Mouse (Mus musculus): ENCODE data around the gene Ano8. TPM values are rescaled to one million over a fixed set of nuclear protein-coding genes. Genes with fewer than 3 reads are reported as not detected.

The Ano8 gene
- total RNA-seq, 1 experiment from 2014 or later = 14.8 TPM

DNA sequence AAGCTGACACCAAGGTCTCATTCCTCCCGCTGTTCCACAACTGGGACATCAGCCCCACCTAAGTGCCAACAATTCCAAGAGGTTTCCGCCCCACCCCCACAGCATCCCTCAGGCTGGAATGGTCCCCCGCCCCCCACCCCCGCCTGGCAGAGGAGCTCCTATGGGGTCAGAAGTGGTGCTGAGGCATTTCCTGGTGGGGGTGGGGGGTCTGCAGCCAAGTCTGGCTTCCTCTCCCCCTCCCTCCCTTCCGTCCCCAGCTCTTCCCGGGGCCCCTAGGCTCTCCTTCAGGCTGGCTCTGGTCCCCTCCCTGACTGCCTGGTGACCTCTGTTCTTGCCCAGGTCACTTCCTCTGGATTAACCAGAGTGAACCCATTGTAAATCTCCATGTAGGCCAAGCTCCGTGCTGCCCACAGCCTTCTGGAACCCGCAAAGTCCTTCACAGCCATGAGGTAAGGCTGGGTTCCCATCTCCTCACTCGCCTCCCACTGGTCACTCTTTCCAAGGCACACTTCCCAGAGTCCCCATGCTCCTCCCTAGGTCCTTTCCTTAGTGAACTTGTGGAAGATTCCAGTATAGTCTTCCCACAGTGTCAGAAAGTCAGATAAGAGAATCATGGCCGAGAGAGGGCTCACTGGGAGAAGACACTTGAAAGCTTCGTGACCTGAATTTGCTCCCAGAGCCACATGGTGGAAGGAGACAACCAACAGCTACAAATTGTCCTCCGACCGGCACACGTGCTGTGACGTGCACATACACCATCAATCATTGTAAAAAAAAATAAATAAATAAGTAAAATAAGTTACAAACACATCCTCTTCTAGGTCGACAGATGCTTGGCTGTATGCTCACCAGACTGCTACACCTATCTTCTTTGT, 13.3 kb upstream of the Ano8 start:
- peak; percentile 65 for DNase-seq

DNA sequence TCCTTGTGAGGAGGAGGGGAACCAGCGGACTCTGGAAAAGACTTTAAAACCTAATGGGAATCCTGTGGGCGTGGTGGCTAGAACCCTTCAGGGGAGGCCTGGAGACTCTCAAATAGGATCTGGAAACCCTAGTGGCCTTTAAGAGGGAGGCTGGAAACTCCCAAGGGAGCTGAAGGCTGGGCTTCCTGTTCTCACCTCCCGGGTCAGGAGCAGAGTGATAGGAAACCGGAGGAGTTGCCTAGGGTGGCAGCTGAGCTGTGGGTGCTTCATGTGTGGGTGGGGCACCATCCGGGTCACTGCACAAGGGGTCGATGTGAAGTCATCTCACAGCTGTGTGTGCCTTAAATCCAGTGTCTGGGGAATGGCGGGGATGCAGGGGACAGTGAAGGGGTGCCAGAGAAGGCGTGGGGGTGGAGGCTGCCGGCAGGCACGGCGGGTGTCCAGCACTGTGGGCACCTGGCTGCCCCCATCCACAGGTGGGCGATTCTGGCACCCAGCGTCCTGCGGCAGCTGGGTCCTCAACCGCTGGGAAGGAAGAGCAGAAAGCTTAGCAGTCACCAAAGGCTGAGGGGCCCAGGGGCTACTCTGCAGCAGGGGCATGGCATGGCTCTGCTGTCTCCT, 12.2 kb upstream of the Ano8 start:
- DNase-seq = peak; percentile 68

DNA sequence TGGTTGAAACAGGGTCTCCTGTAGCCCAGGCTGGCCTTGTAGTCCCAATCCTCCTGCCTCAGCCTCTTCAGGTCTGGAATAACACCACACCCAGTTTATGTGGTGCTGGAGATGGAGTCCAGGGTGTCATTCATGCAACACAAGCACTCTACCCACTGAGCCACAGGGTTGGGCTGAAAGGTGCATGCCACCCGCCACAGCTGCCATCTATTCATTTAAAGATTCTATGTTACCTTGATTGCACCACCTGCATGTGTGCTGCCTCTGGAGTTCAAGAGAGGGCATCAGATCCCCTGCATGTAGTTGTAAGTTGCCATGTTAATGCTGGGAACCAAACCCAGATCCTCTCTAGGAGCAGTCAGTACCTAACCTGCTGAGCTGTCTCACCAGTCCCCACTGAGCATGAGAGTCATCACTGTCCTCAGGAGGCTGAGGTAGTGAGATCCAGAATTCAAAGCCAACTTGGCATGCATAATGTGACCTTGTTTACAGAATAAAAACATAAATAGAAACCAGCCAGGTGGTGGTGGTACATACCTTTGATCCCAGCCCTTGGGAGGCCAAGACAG, 11.4 kb upstream of the Ano8 start:
- DNase-seq = no peak

DNA sequence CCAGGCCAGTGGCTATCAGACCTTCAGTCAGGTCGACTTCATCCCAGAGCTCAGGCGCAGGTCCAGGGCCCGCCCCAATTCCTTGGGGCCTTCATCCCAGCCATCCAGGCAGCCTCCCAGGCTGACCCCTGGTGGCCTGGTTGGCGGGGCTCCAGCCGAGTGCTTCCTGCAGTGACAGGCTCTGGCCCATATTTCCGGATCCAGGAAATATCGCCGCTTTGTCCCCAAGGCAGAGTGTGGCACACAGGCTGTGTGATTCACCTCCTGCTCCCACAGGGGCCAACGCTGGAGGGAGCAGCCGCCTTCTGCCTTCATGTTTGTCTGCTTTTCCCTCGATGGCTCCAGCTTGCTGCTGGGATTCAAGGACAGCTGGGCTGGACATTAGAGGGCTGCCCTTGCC, 10.7 kb upstream of the Ano8 start:
- DNase-seq = peak; percentile 99

DNA sequence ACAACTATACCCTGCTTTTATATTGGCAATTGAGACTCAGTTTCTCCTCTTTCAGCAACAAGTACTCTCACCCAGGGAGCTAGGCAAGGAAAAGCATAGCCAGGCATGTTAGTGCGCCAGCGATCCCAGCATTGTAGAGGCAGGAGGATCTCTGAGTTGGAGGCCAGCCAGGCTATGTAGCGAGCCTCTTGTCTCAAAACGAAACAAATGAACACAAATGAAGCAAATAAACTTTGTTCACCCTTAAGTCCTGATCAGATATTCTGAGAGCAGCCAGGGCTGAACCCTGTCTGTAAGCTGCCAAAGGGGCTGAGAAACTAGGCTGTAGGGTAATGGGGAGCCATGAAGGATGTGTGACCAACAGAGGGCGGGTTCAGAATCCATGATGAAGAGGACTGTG, 10.0 kb upstream of the Ano8 start:
- DNase-seq = no peak

DNA sequence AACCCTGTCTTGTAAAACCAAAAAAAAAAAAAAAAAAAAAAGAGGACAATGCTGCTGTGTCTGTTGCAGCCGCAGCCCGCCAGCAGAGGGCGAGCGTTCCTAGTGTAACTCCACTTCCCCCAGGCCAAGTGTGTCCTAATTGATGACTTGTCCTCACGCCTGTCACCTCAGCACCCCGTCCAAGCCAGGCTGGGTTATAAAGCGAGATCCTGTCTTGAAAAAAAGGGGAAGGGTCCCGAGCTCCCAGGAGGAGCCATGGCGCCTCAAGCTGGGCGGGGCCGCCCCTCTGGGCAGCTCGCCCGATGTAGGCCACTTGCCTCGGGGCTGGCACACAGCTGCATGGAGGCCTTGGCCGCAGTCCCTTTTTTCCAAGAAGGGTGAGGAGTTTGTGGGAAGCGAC, 9.3 kb upstream of the Ano8 start:
- peak; percentile 93 for DNase-seq

DNA sequence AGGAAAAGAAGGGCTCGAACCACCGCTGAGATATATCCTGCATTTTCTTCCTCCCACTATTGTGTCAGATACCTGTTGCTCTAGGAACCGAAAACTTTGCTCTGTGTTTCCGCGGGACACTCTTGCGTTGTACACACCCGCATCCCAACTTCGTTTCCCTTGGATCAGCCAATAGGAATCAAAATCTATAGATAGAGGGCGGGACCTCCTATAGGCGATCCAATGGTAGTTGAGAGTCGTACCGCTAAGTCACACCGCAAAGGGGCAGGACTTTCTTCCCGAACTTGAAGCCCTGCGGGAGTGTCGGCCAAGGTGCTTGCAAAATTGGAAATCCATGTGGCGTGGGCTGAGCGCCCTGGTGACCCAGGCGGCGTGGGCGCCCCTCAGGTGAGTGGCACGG, 2.7 kb upstream of the Ano8 start:
- peak; percentile 92 for DNase-seq

DNA sequence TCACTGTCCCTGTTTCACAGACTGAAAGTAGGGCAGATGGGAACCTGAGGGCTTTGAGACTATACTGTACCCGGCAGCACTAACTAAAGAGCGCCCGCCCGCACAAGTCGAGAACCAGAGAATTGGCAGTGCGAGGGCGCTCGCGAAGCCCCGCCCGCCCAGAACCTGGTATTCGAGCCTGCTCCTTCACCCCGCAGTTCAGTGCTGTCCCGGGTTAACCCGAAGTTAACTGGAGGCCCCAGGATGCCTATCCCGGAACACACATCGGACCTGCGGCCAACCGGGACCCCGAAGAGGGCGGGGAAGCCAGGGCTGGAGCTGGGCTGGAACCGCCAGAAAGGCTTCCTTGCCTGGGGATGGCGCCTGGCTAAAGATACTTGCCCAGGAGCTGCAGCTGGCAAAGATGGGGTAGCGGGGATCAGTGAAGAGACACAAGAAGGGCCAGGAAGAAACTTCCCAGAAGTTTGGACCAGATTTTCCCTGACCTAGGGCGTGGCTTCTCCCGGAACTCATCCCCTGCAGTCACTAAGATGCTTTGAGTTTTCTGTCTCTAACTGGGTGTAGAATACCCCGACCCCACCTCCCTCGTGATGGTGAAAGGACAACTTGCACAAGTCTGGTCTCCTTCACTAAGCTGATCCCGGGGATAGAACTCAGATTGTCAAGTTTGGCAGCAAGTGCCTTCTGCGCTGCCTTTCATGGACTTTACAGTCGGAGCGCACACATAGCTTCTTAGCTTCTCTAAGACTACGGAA, 2.1 kb upstream of the Ano8 start, which contains the start of gene Gtpbp3:
Gene Gtpbp3, plus strand, starts transcription at position 413 of the 755 bp plus-strand sequence.
- DNase-seq = peak; percentile 91

DNA sequence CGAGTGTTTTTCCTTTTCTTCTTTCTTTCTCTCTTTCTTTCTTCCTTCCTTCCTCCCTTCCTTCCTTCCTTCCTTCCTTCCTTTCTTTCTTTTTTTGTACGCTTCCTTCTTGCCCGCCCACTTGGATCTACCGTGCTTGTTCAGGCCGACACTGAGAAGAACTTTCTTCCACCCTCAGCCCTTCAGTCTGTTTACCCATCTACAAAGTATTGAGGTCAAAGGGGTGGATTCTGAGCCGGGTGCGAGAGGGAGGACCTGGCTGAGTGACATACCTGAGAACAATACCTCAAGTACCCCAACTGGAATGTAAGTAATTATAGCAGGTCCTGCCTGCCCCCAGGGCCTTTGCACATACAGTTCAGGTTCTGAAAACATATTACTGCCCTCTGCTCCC, 370 bp upstream of the Ano8 start:
- no peak for DNase-seq

DNA sequence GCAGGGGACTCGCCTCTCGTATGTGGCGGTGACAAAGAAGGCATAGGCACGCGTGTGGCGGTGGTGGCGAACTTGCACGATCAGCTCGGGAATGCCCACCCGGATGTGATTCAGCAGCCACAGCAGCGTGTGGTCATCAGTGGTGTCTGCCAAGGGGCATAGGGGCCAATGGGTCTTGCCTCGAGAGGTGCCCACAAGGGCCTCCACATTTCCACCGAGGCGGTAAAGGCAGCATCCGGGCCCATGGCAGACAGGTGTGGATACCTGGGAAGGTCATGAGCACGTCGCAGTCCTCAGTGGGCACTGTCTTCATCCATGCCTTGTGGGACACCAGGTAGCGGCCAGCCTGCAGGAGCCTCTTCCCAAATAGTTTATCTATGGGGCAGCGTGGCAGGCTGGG, 1.0 kb downstream of the Ano8 start:
- DNase-seq = no peak

DNA sequence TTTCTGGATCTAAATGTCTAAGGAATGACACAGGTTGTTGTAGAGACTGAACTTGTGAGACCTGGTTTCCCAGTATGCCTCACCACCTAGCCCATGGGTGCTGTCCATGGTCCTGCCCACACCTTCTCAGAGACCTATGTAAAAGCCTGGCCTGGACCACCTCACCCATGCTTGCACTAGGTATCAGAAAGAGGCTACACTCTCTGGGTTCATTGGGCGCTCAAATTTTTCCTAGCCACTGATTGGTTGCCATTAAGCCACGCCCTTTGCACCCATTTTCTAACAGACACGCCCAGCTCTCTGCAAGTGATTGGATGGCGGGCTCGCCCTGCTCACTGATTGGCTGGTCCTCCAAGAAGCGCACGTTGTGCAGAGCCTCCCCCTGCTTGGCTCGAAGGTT, 1.8 kb downstream of the Ano8 start:
- DNase-seq = peak; percentile 49

DNA sequence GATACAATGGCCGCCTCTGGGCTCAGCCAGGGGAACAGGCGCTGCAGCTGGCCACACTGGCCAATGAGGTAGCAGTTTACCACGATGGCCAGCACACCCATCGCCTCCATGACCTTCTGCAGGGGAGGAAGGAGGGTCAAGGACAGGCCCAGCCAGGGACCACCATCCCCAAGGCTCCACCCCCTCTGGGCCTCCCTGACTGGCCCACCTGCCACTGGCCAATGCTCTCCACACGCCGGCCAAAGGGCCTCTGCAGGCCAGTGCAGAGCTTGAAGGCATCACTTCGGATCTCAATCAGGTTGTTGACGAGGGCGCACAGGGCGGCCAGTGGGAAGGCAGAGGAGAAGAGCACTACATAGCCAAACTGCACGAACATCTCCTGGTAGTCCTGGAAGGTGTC, 6.8 kb downstream of the Ano8 start:
- DNase-seq = no peak

DNA sequence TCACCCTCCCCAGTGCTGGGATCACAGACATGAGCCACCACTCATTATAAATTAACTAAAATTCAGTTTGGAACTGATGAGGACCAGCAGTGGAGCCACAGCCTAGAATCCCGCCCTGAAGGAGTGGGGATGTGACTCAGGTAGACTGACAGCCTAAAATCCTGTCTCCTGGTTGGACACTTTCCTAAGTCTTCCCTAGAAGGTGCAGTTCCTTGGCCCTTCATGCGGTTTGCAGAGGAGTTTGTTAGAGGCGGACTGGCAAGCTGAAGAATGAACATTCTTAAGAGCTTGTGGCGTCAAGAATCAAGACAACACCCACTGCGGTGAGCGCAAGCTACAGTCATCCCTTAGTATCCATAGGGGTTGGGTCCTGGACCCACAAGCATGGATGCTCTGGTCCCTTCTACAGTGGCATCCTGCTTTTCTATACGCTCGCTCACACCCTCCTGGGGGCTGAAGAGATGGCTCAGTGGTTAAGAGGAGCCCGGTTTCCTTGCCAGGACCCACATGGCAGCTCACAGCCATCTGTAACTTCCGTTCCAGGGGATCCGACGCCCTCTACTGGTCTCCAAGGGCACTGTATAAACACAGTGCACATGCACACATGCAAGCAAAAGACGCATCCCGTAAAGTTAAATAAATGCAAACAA, 8.4 kb downstream of the Ano8 start:
- DNase-seq = peak; percentile 61

DNA sequence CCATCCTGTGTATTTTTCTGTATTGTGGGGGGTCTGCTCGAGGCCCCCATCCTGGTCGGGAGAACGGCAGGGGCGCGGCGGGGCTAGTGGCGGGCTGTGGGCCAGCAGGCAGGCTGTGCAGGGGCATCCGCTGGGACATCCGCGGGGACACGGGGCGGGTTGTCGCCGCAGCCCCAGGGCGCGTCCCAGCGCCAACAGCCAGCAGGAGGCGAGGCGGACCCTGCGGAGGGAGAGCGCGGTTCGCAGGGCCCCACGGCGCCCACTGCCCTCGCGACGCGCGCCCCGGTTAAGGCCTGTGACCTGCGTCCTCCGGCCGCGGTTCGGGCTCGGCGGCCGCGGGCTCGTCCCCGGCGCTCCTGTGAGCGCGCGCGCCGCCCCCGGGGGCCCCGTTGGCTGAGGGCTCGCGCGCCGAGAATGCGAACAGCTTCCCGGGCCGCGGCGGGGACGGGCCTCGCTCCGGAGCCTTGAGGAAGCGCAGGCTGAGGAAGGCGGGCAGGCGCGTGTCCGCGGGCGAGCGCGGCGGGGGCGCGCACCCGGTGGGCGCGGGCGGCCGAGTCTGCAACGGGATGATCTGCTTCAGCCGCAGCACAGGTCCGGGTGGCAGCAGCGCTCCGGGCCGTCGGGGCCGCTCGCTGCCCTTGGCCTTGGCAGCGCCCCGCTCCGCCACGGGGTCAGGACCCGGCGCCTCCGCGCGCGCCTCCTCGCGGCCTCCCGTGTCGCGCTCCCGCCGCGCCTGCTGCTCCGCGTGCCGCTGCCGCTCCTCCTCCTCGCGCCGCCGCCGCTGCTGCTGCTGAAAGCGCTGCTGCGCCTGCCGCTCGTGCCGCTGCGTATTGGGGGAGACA, 9.4 kb downstream of the Ano8 start:
- peak; percentile 94 for DNase-seq

DNA sequence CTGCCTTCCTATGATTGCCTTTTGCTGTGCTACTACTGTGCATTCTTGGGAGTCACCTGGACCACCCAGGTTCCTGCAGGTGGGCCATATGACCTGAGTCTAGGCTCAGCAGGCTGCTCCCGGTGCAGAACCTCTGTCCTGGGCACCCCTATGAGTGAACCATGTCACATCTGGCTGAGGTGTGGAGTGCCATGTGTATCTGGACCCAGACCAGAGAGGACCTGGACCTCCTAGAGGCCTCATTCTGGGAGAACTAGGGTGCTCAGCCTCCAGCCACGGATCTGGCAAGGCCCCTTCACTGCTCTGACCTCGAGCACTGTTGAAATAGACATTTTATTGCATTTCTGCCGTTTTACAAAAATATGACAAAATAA, 10.1 kb downstream of the Ano8 start:
- no peak for DNase-seq

DNA sequence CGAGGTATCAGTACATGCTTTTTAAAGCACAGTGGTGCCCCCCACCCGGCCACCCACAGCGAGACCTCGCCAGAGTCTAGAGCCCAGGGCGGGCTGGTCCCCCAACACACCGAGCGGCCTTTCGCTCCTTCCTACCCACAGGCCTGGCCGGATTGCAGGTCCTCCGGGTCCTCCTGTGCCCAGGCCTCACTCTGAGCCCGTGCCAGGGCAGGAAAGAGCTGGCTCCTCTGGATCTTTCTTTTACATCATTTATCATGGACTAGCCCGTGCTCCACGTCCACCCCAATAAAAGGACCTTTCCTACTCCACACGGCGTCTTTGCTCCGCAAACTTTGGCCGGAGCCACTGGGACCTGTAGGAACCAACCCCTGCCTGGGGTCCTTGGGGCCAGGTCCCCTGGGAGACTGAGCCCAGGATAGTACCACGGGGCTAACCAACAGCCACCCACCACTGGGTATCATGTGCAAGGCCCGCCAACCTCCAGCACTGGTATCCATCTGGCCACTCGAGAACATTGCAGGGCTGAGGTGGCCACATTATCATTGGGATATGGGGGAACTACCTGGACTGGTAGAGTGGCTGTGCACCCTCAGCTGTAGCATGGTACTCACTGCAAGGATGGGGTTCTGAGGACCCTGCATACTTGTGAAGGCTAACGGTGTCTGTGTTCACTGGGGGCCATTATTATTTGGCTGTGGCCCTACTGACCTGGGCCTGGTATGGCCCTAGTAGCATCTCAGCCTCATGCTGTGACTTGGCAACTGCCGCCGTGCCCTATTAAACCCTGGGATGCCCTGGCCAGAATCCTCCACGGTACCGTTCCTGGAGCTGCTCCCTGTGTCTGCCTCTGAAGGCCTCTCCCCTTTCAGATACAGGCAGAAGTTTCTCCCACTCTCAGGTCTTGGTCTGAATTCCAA, 10.7 kb downstream of the Ano8 start:
- DNase-seq = no peak

DNA sequence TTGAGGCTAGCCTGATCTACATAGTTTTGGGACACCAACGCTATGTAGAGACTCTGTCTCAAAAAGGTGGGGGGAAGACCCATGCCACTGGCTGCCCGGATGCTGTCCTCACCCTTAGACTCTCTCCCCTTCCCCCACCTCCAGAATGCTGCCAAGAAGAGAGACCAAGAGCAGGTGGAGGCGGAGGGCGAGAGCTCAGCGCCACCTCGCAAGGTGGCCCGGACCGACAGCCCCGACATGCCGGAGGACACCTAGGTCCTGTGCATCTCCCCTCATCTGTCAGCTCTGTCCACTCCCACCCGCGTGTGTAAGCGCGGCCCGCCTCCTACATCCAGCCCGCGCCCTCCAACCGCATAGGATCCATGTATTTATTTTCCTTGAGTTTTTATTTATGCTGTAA, 11.4 kb downstream of the Ano8 start:
- DNase-seq = no peak

DNA sequence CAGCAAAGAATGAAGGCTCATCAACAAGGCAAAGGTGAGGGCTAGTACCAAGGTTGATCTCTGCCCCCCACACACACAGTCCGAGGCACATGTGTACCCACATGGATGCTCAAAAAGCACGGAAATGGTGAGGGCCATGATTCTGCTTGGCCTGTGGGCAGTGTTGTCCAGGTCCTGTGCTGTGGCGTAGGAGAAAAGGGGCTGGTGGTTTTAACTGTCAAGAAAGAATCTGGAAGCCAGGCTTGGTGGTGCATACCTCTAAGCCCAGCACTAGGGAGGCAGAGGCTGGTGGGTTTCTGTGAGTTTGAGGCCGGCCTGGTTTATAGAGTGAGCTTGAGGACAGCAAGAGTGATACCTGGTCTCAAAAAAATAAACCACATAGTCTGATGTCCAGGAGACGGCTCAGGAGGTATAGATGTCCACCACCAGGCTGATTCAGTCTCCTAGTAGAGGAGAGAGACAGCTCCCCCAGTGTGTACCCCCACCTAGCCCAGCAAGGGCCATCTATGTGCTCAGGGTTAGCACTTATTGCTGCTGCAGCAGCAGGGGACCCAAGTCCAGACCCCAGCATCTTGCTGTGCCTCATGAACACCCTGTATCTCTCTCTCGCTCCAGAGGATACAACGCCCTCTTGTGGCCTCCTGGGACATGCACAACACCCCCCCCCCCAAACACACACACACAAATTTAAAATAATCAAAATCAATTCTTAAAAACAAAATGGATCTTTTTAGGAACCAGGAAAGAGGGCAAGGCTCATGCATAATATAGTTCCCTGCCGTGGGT, 13.0 kb downstream of the Ano8 start:
- no peak for DNase-seq

DNA sequence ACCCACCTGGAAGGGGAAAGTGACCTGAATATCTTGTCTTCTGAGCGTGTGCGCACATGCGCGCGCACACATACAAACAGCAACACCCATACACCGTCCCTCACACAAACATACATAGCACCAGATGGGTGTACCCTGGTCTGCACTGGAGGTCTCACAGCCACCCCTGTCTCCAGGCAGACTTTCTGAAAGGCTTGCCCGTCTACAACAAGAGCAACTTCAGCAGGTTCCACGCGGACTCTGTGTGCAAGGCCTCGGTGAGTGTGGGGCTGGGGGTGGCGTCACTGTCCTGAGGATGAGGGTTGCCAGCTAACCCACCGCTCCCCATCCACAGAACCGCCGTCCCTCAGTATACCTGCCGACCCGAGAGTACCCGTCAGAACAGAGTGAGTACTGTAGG, 13.9 kb downstream of the Ano8 start:
- DNase-seq = no peak

DNA sequence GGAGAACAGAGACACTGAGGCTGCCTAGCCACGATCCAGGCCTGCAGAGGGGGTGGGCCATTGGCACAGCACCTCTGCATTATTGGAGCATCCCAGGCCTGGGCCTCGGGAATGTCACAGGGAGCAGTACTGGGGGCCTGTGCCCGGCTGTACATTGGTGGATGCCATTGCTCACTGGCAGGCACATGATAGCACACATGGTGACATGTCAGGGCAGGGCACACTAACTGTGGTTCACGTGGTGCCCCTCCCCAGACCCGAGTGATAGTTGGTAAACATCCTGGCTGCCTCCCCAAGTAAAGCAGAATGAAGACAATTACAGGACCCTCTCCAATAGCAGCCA, 14.9 kb downstream of the Ano8 start:
- DNase-seq = no peak
